Comparison of ENCODE assay signal across 32 mouse cellular contexts in genomic region chr16:30755771-30756170, GRCm38 (mm10).
"Had no signal": no experiment of that assay in that cellular context is flagged by ENCODE, and none has a peak within 500 bp of the region (broad histone marks: within the 10 kb centered on the region; RNA-seq: fewer than 3 reads in every experiment).

No protein-coding gene starts in this region.

- H3K4me2 ChIP-seq: limb, embryonic 12.5 days; limb, embryonic 13.5 days; limb, embryonic 15.5 days; liver, embryonic 11.5 days; liver, embryonic 13.5 days; liver, embryonic 15.5 days; lung, embryonic 14.5 days; lung, embryonic 15.5 days; midbrain, embryonic 11.5 days; midbrain, embryonic 12.5 days; midbrain, embryonic 13.5 days; midbrain, embryonic 15.5 days; neural tube, embryonic 12.5 days; neural tube, embryonic 13.5 days had no signal

- H3K27me3 ChIP-seq: limb, embryonic 12.5 days; limb, embryonic 13.5 days; limb, embryonic 15.5 days; liver, embryonic 13.5 days; liver, embryonic 15.5 days; lung, embryonic 15.5 days; midbrain, embryonic 12.5 days; midbrain, embryonic 13.5 days; midbrain, embryonic 15.5 days; neural tube, embryonic 12.5 days; neural tube, embryonic 13.5 days had no signal

- H3K4me1 ChIP-seq: liver, embryonic 13.5 days; liver, embryonic 15.5 days; lung, embryonic 15.5 days; megakaryocyte, embryonic 14.5 days; midbrain, embryonic 12.5 days; midbrain, embryonic 13.5 days; midbrain, embryonic 15.5 days; neural tube, embryonic 12.5 days; neural tube, embryonic 13.5 days had no signal

- H3K4me3 ChIP-seq: limb, embryonic 10.5 days; limb, embryonic 12.5 days; limb, embryonic 13.5 days; limb, embryonic 15.5 days; liver, embryonic 13.5 days; liver, embryonic 15.5 days; lung, embryonic 15.5 days; megakaryocyte, embryonic 14.5 days; midbrain, embryonic 10.5 days; midbrain, embryonic 12.5 days; midbrain, embryonic 13.5 days; midbrain, embryonic 15.5 days; myocyte; neural tube, embryonic 12.5 days; neural tube, embryonic 13.5 days had no signal

- H3K9ac ChIP-seq: limb, embryonic 12.5 days; limb, embryonic 13.5 days; limb, embryonic 15.5 days; liver, embryonic 13.5 days; liver, embryonic 14.5 days; liver, embryonic 15.5 days; liver, postnatal 0 days; lung, embryonic 14.5 days; lung, embryonic 15.5 days; midbrain, embryonic 12.5 days; midbrain, embryonic 13.5 days; midbrain, embryonic 15.5 days; neural tube, embryonic 12.5 days; neural tube, embryonic 13.5 days had no signal

- ATAC-seq: liver, postnatal 0 days; lung, postnatal 0 days; midbrain, embryonic 13.5 days; midbrain, embryonic 15.5 days; midbrain, embryonic 16.5 days had no signal

- H3K27ac ChIP-seq: limb, embryonic 10.5 days; limb, embryonic 12.5 days; limb, embryonic 13.5 days; limb, embryonic 15.5 days; liver, embryonic 13.5 days; liver, embryonic 14.5 days; liver, embryonic 15.5 days; lung, embryonic 15.5 days; macrophage; midbrain, embryonic 10.5 days; midbrain, embryonic 12.5 days; midbrain, embryonic 13.5 days; midbrain, embryonic 15.5 days; neural tube, embryonic 12.5 days; neural tube, embryonic 13.5 days had no signal

- H3K9me3 ChIP-seq: limb, embryonic 10.5 days; limb, embryonic 12.5 days; limb, embryonic 13.5 days; limb, embryonic 15.5 days; liver, embryonic 13.5 days; liver, embryonic 15.5 days; lung, embryonic 15.5 days; megakaryocyte, embryonic 14.5 days; midbrain, embryonic 10.5 days; midbrain, embryonic 12.5 days; midbrain, embryonic 13.5 days; midbrain, embryonic 15.5 days; neural tube, embryonic 12.5 days; neural tube, embryonic 13.5 days had no signal

- H3K36me3 ChIP-seq: limb, embryonic 10.5 days; limb, embryonic 12.5 days; limb, embryonic 13.5 days; limb, embryonic 15.5 days; liver, embryonic 13.5 days; liver, embryonic 15.5 days; lung, embryonic 15.5 days; midbrain, embryonic 10.5 days; midbrain, embryonic 12.5 days; midbrain, embryonic 13.5 days; midbrain, embryonic 15.5 days; neural tube, embryonic 12.5 days; neural tube, embryonic 13.5 days had no signal

- DNase-seq: left cerebral cortex, postnatal 4 days; liver; liver, embryonic 13.5 days; liver, postnatal 0 days; lung, adult 18-20 months; lung, adult 2 months; lung, embryonic 14.5 days; lung, postnatal 10 days; lung, postnatal 14 days; lung, postnatal 36 days; lung, postnatal 4 days; midbrain, embryonic 14.5 days had no signal
